Mouse (Mus musculus): Measurements from ENCODE around the gene Bcl2a1d. TPM values are rescaled to one million over a fixed set of nuclear protein-coding genes. Genes with fewer than 3 reads are reported as not detected.
"Not testable (repeated sequence)": the region's sequence is repeated elsewhere in the genome, so short reads cannot be mapped to it uniquely, and the experiment has no call there.

Gene Bcl2a1d
- polyA plus RNA-seq, 1 experiment from 2014 or later, result 0.51 TPM

- DNase-seq (ENCODE audit: low spot score) (no peak), ATAC-seq (replicated peaks; ENCODE audit: low FRiP score, low read depth) (no peak)
- Histone ChIP-seq H3K4me3 (replicated peaks; ENCODE audit: low read depth, low read length) (no peak overlapping the region), H3K27me3 (ENCODE audit: insufficient read depth, low read length) (no peaks in the 10 kb centered on the region), H3K9ac (ENCODE audit: low read depth, low read length) (no peak overlapping the region), H3K27ac (no peak overlapping the region), H3K4me1 (replicated peaks; ENCODE audit: insufficient read depth, low read length) (no peaks in the 10 kb centered on the region), H3K9me3 (replicated peaks; ENCODE audit: low read length) (no peaks in the 10 kb centered on the region), H3K4me2 (ENCODE audit: low read length) (no peak overlapping the region), H3K36me3 (ENCODE audit: insufficient read depth, low read length) (no peaks in the 10 kb centered on the region)
- 81% methylated on average over 6 of the region's 6 CpGs for WGBS
- no peak for TF ChIP-seq CTCF (IDR thresholded peaks at IDR 0.05; ENCODE audit: low read depth)
Measured at GRCm38 (mm10) chr9:88709304-88709703, 22.4 kb downstream of the Bcl2a1d start.

GRCm38 (mm10) chr9:88706700-88707099 lies 25.0 kb downstream of the Bcl2a1d start:
- Histone ChIP-seq H3K36me3 (ENCODE audit: insufficient read depth, low read length) (no peaks in the 10 kb centered on the region), H3K4me3 (replicated peaks; ENCODE audit: low read depth, low read length) (no peak overlapping the region), H3K4me2 (ENCODE audit: low read length) (no peak overlapping the region), H3K4me1 (replicated peaks; ENCODE audit: insufficient read depth, low read length) (no peaks in the 10 kb centered on the region), H3K27me3 (ENCODE audit: insufficient read depth, low read length) (no peaks in the 10 kb centered on the region), H3K9ac (ENCODE audit: low read depth, low read length) (no peak overlapping the region), H3K27ac (no peak overlapping the region), H3K9me3 (replicated peaks; ENCODE audit: low read length) (no peaks in the 10 kb centered on the region)
- ATAC-seq (replicated peaks; ENCODE audit: low FRiP score, low read depth), result no peak
- TF ChIP-seq CTCF (IDR thresholded peaks at IDR 0.05; ENCODE audit: low read depth), result no peak
- peak; percentile 24 for DNase-seq (ENCODE audit: low spot score)
- WGBS, result 30% methylated on average over 4 of the region's 4 CpGs

DNA sequence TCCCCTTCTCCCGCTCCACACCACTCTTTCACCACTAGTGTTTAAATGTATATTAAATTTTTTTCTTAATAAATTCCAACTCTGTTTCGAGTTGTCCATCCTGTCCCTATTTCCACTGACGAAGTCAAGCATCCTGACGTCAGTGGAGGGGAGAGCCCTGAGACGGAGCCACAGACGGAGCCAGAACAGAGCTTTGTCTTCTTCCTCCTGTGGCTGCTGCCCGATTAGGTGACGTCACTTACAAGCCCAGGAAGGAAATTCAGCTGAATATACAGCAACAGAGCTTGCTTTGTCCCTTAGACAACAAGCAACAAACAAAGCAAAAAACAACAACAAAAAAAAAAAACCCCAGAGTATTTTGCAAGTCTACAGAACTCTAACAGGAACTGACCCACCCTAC lies 26.6 kb downstream of the Bcl2a1d start:
- DNase-seq (ENCODE audit: low spot score); ATAC-seq (replicated peaks; ENCODE audit: low FRiP score, low read depth); H3K9me3 ChIP-seq (replicated peaks; ENCODE audit: low read length); H3K27ac ChIP-seq; H3K4me1 ChIP-seq (replicated peaks; ENCODE audit: insufficient read depth, low read length); H3K9ac ChIP-seq (ENCODE audit: low read depth, low read length); H3K4me2 ChIP-seq (ENCODE audit: low read length); H3K36me3 ChIP-seq (ENCODE audit: insufficient read depth, low read length); H3K27me3 ChIP-seq (ENCODE audit: insufficient read depth, low read length); H3K4me3 ChIP-seq (replicated peaks; ENCODE audit: low read depth, low read length): not testable (repeated sequence)
- 81% methylated on average over 8 of the region's 8 CpGs for WGBS

DNA sequence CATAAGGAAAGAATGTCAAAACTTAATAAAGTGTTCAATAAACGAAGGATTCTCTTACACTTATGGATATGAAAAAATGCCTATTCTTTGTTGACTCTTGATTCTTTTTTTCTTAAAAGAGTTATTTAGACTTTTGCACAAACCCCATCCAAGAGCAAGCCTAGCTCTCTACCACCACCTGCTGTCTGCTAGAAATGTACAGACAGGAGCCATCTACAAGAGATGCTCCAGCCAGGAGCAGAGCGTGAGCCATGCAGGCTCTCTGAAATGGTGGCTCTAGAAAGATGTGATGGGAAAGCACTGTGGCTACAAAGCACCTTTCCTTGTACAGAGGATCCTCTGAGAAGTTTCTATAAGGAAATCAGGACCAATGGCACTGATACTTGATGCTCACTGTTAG lies 33.0 kb downstream of the Bcl2a1d start:
- H3K9me3 ChIP-seq (replicated peaks; ENCODE audit: low read length); H3K4me2 ChIP-seq (ENCODE audit: low read length); H3K4me3 ChIP-seq (replicated peaks; ENCODE audit: low read depth, low read length); H3K27ac ChIP-seq; H3K36me3 ChIP-seq (ENCODE audit: insufficient read depth, low read length); H3K27me3 ChIP-seq (ENCODE audit: insufficient read depth, low read length); ATAC-seq (replicated peaks; ENCODE audit: low FRiP score, low read depth); DNase-seq (ENCODE audit: low spot score); H3K9ac ChIP-seq (ENCODE audit: low read depth, low read length); H3K4me1 ChIP-seq (replicated peaks; ENCODE audit: insufficient read depth, low read length): not testable (repeated sequence)
- WGBS, result no CpG with 5 or more reads among the region's 2 CpGs

- 84% methylated on average over 2 of the region's 2 CpGs for WGBS
- H3K36me3 ChIP-seq (ENCODE audit: insufficient read depth, low read length); ATAC-seq (replicated peaks; ENCODE audit: low FRiP score, low read depth); H3K9me3 ChIP-seq (replicated peaks; ENCODE audit: low read length); H3K27me3 ChIP-seq (ENCODE audit: insufficient read depth, low read length); DNase-seq (ENCODE audit: low spot score); H3K4me2 ChIP-seq (ENCODE audit: low read length); H3K4me3 ChIP-seq (replicated peaks; ENCODE audit: low read depth, low read length); H3K9ac ChIP-seq (ENCODE audit: low read depth, low read length); H3K4me1 ChIP-seq (replicated peaks; ENCODE audit: insufficient read depth, low read length); H3K27ac ChIP-seq: not testable (repeated sequence)
Measured at GRCm38 (mm10) chr9:88691307-88691706, 40.4 kb downstream of the Bcl2a1d start.

- H3K4me2 ChIP-seq (ENCODE audit: low read length); H3K27ac ChIP-seq; DNase-seq (ENCODE audit: low spot score); ATAC-seq (replicated peaks; ENCODE audit: low FRiP score, low read depth); H3K4me1 ChIP-seq (replicated peaks; ENCODE audit: insufficient read depth, low read length); H3K27me3 ChIP-seq (ENCODE audit: insufficient read depth, low read length); H3K4me3 ChIP-seq (replicated peaks; ENCODE audit: low read depth, low read length); H3K36me3 ChIP-seq (ENCODE audit: insufficient read depth, low read length); H3K9ac ChIP-seq (ENCODE audit: low read depth, low read length); H3K9me3 ChIP-seq (replicated peaks; ENCODE audit: low read length): not testable (repeated sequence)
- 99% methylated on average over 3 of the region's 3 CpGs for WGBS
Measured at GRCm38 (mm10) chr9:88689451-88689850, 42.3 kb downstream of the Bcl2a1d start.

DNA sequence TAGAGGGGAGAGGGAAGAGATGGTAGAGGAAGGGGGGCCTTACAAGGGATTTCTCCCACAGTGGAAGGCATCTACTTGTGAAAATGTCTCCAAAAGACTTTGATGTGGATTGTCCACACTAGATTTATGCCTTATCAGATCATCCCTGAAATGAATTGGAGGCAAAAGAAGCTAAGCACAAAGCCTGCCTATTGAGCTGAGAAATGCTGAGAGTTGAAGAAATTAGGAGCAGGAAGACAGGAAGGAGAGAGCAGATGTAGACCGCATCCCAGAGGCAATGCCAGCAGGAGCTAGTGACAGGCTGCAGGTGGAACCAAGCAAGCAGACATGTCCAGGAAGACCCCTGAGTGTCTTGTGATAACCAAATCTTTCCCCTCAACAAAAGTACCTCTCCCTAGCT lies 45.0 kb downstream of the Bcl2a1d start:
- not testable (repeated sequence) for H3K4me2 ChIP-seq (ENCODE audit: low read length); H3K4me3 ChIP-seq (replicated peaks; ENCODE audit: low read depth, low read length); H3K9me3 ChIP-seq (replicated peaks; ENCODE audit: low read length); H3K4me1 ChIP-seq (replicated peaks; ENCODE audit: insufficient read depth, low read length); H3K36me3 ChIP-seq (ENCODE audit: insufficient read depth, low read length); ATAC-seq (replicated peaks; ENCODE audit: low FRiP score, low read depth); H3K9ac ChIP-seq (ENCODE audit: low read depth, low read length); DNase-seq (ENCODE audit: low spot score); H3K27ac ChIP-seq; H3K27me3 ChIP-seq (ENCODE audit: insufficient read depth, low read length)
- WGBS, result 88% methylated on average over 1 of the region's 1 CpGs

Other genes starting within 250 kb of the Bcl2a1d start
- 73.8 and 84.0 TPM in 2 replicates for gene Syncrip, start 249.3 kb downstream of the Bcl2a1d start, polyA plus RNA-seq (2015; fragmentation: Nextera tagmentation; extraction: Ambion mirVana)
- gene Zfp949, start 183.9 kb downstream of the Bcl2a1d start, polyA plus RNA-seq (2015; fragmentation: Nextera tagmentation; extraction: Ambion mirVana), result 9.0 and 9.7 TPM in 2 replicates
- 0.15 TPM in 1 of 2 replicates, not detected in the other for gene Trim43a, start 151.0 kb downstream of the Bcl2a1d start, polyA plus RNA-seq (2015; fragmentation: Nextera tagmentation; extraction: Ambion mirVana)
- 66.2 and 66.3 TPM in 2 replicates for gene Mthfsl, start 11.6 kb downstream of the Bcl2a1d start, polyA plus RNA-seq (2015; fragmentation: Nextera tagmentation; extraction: Ambion mirVana)
- gene Trim43c, start 107.2 kb upstream of the Bcl2a1d start, polyA plus RNA-seq (2015; fragmentation: Nextera tagmentation; extraction: Ambion mirVana), result 0.08 and 0.13 TPM in 2 replicates
- 0.37 and 0.50 TPM in 2 replicates for gene Bcl2a1a, start 225.0 kb upstream of the Bcl2a1d start, polyA plus RNA-seq (2015; fragmentation: Nextera tagmentation; extraction: Ambion mirVana)